Mouse (Mus musculus): ENCODE measurements around the gene Ahcy.

DNA sequence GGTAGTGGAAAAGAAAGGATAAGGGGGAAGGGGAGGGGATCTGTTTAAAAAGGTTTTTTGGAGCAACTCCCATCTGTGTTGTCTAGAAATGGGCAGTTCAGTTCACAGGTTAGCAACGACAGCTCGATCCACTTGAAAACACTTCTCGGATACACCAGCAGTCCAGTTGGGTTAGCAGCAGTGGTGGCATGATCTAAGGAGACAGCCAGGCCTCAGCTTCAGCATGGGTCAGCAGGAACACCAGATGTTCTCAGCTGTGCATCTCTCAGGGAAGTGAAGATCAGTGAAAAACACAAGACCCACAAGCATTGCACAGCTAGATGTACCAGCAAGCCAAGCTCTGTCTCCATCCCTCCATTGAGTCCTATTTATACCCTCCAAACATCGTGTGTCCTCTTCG is 12.0 kb upstream of the Ahcy start:
- TF ChIP-seq CTCF (IDR thresholded peaks at IDR 0.05; ENCODE audit: low read depth) (no peak), EP300 (IDR thresholded peaks at IDR 0.05; ENCODE audit: low read depth) (no peak)
